Mouse (Mus musculus) liver, embryonic 14.5 days (tissue): Measurements from ENCODE around the gene D630003M21Rik.

ENCODE experiments used
- CTCF ChIP-seq: IDR thresholded peaks from 2 replicates; pipeline ENCODE4 v1.5.1; 2016; ENCODE audit warnings: antibody characterized with exemption, low read depth, control low read depth
- EP300 ChIP-seq: IDR thresholded peaks from 2 replicates; pipeline ENCODE4 v1.6.1; 2016; ENCODE audit warnings: antibody characterized with exemption, low read depth

DNA sequence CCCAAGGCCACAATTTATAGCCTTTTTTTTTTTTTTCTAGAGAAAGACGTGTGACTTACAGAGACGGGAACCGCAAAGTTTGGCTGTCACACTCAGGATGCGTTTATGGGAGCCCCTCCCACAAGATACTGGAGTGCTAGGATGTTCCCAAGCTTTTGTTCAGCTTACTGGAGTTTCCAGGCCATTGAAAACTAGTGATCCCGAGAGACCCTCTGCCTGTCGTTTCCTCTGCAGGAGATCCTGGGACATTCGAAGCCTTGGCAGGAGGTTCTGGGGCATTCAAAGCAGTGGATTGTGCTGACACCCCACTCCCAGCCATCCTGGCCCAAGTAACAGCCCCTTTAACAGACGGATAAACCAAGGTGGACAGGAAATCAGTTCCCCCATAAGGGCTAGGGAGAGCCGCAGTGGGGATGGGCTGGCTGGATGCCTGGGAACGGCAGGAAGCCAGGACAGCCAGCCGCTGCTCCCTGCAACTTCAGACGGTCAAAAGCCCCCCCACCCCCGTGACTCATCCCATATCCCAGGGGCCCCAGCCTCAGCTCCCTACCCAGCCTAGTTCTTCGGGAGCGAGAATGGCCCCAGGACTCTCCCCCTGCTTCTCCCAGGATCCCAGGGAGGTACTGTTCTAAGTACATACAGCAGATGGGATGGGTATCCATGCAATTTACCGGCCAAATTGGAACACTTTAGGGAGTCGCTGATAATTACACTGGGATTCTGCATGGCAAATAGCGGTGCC is 49.5 kb downstream of the D630003M21Rik start:
- TF ChIP-seq CTCF (no peak), EP300 (no peak)
